Mouse (Mus musculus): Measurements from ENCODE around the gene Cenpp.
"Not testable (repeated sequence)": the region's sequence is repeated elsewhere in the genome, so short reads cannot be mapped to it uniquely, and the experiment has no call there.

The Cenpp gene

DNA sequence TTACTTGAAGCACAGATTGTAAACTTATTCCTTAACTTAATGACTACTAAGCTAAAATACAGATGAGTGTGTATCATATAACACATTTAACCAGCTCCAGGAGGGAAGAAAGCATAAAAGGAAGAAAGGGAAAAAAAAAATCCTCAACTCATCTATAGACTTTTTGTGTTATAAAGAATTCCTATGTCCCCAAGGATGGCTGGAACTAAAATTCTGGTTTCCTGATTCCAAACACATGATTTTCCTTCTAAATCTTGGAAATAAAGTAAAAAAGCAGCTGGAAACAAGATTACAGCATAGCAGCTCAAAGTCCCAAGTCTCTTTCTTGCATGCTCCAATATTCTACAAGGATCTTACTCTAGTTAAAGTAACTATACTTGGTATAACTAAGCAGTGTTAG is 49.0 kb downstream of the Cenpp start:
- no peak for DNase-seq

DNA sequence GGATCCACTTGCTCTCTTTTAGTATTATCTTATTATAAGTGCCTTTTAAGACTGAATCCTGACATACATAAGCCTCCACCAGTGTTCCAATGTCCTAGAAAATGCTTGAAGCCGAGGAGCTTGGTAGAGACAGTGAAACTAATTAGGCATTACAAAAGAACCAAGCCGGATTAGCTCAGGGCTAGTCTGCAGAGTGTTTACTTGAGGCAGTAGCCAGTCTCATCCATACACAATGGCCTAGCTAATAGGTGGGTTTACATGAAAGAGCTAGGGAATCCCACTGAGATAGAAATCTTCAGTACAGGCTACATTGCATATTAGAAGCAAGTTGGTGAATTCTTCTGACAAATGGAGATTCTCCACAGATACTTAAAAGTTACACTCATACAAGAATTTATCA is 50.0 kb downstream of the Cenpp start:
- DNase-seq: not testable (repeated sequence)

GRCm38 (mm10) chr13:49586062-49586461 is 66.5 kb downstream of the Cenpp start:
- DNase-seq: no peak

DNA sequence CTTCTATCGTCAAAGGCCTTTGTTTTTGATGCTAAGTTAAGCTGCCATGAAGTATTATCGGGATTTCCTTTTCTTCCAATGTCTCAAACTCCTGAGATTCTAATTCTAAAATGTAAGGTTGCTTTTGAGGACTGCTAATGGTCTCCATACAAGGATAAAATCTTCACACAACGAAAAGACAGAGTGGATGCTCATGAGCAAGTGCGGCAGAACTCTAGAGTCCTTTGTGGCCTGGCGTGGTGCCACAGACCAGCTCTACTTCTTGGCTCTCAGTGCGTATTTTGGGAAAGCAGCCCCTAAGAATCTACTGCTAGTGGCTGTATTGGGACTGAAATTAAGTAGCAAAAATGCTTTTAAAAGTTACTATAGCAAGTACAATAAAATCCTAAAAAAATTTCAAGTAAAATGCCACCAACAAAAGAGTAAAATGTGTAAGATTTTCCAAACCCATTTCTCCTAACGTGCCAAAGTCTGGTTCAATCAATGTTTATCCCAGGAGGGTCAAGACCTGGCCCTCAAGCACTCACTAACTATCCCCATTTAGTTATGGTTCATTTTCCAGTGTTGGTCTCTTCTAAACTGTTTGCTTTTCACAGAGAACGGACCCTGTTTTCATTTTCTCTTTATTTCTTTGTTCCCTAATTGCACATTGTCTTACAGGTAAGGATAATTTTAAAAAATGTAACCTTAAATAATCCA is 68.1 kb downstream of the Cenpp start:
- peak; percentile 5 for DNase-seq

DNA sequence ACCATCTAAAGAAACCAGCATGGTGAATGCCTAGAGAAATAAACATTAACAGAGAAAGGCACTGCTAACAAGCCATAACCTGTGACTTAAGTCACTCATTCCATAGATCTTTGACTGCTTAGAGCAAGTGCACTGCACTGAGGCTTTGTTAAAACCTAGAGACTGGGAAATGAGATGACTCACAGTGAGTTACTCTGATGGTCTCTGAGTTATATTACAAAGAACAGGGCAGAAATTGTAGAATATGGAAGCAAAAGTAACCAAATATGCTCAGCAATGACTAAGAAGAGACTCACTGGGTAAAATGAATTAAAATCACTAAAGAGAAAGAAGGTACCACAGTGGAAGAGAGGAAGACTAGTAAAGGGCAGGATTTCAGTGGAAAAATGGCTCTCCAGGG is 68.7 kb downstream of the Cenpp start:
- DNase-seq: no peak

DNA sequence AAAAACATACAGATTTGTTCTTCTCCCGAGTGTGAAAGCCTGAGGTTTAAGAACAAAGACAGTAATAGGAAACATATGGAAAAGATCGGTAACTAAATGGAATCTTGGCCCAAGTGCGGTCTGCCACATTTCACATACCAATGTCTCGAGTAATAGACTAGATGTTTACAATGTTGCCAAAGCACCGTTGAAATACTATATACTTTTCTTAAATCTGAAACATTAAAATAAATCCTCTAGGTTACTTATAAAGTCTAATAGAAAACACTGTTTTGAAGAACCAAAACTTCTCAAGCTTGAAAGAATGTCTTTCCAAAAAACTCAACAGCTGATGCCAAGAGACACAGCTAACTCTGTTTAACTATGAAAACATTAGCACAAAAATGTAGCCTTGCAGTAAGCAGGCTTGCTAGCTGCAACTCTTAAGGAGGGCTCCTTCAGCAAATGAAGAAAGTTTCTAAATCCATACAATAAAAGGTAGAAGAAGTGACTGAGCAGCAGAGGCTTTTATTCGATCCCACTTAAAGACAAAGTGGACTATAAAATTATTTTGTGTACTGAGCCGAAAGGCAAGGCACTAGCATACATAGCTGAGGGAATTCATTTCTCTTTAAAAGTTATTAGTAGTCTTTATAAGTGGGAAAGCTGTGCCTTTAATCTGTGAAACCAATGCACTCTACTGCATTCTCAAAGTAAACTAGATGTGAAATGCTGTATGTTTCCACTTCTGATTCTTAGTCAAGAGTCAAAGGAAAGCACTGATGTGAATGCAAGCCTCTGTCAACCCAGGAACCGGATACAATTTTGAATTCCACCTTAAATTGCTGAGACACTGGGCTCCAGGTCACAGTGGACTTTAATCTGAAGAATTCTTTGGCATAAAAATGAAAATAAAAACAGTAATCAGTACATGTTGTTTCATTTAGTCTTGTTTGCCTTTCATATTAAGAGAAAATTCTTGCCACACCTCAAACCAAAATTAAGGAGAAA is 70.7 kb downstream of the Cenpp start, which contains the start of gene Omd:
Omd (plus strand) TSS at position 922 of the 990 bp plus-strand sequence.
- DNase-seq: no peak

DNA sequence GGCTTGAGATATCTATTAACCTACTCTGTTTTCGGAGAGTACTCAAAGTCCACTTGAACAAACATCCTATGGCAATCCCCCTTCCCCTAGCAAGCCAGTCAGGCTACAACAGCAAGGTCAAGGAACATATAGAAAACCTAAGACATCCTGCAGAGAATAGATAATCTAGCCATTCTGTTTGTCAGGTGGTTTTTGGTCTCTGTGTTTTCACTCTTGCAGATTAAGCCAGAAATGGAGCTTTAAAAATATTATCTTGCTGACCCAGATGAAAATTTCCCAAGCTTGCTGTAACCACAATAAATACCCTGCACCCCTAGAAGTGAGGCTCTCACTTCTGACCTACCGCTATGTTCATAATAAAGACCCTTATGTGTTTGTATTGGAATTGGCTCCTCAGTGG is 81.2 kb downstream of the Cenpp start:
- peak; percentile 11 for DNase-seq

- DNase-seq: peak; percentile 44
These were observed 82.2 kb downstream of the Cenpp start for GRCm38 (mm10) chr13:49570371-49570770.

DNA sequence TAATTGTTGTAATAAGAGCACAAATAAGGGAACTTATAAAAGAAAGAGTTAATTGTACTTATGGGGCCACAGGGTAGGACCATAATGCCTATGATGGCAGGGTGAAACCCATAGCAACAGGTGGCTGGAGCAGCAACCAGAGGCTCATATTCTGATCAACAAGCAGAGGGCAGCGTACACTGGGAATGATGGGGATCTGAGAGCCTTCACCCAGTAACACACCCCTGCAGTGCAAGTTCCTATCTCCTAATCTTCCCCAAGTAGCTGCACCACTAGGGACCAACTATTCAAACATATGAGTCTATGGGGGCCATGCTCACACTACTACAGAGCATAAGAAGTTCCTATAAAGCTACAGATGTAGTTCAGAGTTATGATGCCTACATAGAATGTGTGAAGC is 88.2 kb downstream of the Cenpp start:
- DNase-seq: no peak

DNA sequence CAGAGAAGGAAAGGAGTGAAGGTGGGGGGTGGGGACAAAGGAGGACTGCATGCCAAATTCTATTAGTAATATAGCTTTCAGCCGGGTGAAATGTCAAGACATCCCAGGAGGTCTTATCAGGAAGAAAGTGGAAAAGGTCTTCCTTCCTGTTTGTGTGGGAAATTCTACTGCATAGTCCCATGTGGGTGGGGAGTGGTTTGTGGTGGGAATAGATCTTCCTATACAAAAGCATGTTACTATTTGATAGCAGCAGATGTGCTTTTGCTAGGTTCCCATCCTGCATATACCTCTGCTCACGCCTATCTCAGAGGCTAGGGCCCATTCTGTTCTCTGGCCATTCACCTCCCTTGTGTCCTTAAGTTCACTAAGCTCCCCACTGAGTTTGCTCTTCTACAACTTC is 91.7 kb downstream of the Cenpp start:
- DNase-seq: peak; percentile 17

DNA sequence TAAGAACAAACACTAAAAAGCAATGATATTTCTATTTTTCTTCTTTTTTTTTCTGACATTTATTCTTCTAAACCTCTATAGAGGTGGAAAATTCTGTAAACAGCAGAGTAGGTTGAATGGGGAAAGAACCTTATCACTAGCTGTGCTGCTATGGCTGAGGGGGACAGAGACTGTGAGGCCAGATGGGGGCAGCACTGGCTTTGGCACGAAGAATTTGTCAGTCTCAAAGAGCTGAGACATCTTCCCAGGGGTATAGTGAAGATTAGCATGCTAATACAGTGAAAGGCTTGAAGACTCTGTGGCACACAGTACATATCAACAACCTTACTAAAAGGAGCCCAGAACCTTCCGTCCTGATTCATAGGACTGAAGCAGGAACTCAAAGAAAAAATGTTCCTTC is 93.4 kb downstream of the Cenpp start:
- peak; percentile 65 for DNase-seq

DNA sequence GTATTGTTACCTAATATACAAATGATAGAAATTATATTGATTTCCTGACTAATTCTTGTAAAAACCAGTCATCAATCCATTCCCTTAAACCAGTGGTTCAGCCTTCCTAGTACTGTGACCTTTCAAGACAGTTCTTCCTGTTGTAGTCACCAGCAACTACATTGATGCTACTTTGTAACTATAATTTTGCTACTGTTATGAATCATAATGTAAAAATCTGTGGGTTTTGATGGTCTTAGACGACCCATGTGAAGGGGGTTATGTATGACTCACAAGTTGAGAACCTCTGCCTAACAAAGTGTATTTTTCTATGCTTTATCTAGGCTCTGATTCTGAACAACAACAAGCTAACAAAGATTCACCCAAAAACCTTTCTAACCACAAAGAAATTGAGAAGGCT is 95.7 kb downstream of the Cenpp start:
- no peak for DNase-seq

GRCm38 (mm10) chr13:49556203-49556602 is 96.4 kb downstream of the Cenpp start:
- no peak for DNase-seq

GRCm38 (mm10) chr13:49554519-49554918 is 98.1 kb downstream of the Cenpp start:
- no peak for DNase-seq

DNA sequence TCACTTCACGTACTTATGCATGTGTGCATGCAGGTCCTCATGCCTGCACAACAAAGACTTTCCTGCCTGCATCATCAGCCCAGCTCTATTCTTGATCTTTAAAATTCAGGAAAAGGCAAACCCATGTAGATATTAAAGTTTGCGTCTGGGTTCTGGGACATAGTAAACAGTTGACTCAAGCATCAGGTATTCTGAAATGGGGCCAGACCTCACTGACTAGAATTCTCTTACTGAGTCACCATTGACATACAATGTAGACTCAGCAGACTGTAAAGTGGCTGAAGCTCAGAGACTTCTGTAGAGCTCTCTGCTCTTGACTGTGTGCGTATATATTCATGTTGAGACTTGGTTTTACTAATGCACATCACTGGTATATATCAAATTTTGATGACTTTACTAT is 103.0 kb downstream of the Cenpp start:
- DNase-seq: no peak

GRCm38 (mm10) chr13:49547563-49548150 is 104.9 kb downstream of the Cenpp start:
- no peak for DNase-seq

DNA sequence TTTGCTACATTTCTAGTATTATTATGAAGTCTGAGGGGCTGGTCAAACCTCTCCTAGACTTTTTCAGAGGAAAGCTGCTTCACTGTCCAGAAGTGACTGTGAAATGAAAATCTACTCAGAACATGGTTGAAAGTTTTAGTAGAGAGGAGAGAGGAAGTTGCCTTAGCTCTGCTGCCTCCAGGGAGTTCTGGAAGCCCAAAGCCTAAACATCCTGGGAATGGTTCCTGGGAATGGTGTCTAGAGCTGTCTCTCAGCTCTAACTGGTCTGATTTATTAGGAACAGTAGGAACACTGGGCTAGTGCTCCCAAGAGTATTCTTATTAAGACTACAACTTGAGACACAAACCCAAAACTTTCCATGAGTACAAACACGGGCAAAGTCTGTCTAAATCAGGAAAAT is 106.1 kb downstream of the Cenpp start:
- no peak for DNase-seq

GRCm38 (mm10) chr13:49545646-49546045 is 106.9 kb downstream of the Cenpp start:
- peak; percentile 4 for DNase-seq

- no peak for DNase-seq
These were observed 108.3 kb downstream of the Cenpp start, which contains the start of gene Aspn for GRCm38 (mm10) chr13:49544279-49544678. TSS of gene Aspn (plus strand) at chr13:49544443.

GRCm38 (mm10) chr13:49538693-49539092 is 113.9 kb downstream of the Cenpp start:
- DNase-seq: no peak

DNA sequence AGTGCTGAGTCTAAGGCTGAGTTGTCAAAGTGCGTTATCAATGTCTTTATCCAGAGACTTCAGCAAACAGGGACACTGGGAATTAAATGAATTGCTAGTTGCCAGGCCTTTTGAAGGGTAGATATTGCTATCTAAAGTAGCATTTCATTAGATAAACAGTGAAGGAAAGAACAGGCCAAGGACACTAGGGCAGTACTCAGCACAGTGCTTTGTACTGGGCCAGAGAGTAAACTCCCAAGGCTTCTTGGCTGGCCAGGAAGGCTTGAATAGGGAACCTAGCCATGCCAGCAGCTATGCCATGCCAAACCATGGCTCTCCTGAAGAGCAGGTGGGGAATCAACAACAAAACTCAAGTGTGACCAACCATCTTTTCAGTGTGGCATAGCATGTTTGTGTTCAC is 115.6 kb downstream of the Cenpp start:
- no peak for DNase-seq

DNA sequence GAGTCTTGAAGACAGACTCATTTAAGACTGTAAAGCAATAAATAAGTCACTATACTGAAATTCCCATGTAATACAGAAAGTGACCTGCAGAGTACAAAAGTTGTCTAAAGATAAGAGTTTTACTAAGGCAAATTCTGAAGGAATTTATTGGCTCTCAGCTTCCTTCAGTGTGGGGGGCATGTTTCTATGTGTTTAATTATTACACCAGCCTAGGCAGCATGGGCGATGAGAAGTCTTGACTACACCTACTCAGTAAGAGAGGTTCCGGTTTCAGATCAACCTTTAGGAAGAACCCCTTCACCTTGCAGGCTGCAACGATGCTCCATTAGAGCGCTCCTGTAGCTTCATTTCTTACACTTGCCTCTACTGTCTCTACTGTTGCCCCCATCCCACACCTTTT is 121.9 kb downstream of the Cenpp start:
- DNase-seq: no peak

- no peak for DNase-seq
These were observed 126.3 kb downstream of the Cenpp start for GRCm38 (mm10) chr13:49526235-49526634.
